Mouse (Mus musculus): ENCODE measurements around the gene Clec11a. TPM values are rescaled to one million over a fixed set of nuclear protein-coding genes. Genes with fewer than 3 reads are reported as not detected.

The Clec11a gene
- polyA plus RNA-seq, 1 experiment = 4.0 TPM

DNA sequence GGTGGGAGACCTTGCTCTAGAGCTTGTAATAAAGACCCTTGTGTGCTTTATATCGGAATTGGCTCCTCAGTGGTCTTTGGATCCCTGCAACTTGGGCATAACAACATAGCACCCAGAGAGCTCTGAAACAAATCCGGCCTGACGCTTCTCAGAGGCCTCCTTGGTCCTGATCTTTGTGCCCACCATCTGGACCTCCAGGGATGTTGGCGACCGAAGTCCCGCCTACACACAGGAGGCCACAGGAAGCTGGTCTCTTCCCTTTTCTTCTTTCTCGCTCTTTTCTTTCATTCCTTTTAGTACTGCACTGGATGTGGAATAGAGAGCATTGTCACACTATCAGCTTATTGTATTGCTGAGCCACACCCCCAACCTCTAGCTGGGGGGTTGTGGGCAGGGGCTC lies 33.3 kb downstream of the Clec11a start:
- no peak overlapping the region for H3K4me3 ChIP-seq (ENCODE audit: extremely low read depth, insufficient read depth, insufficient read length)
- 72% methylated on average over 7 of the region's 7 CpGs for WGBS

DNA sequence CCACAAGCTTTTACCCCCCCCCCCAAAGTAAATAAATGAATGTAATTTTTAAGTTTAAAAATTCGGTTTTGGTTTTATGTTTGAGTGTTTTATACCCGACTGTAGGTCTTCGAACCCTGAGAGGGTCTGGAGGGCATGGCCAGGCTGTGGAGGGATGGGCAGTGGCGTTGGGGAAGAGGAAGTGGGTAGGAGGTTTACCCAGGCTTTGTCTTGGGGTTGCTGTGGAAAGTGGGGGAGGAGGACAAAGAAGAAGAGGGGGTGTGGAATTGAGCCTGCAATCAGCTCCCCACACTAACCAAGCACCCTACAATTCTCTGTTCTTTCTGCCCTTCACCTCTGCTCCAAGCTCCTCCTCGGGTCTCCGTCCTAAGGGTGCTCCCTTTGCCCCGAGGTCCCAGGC lies 34.2 kb downstream of the Clec11a start:
- 71% methylated on average over 7 of the region's 7 CpGs for WGBS

More for the DNA sequence above, 33.3 kb downstream of the Clec11a start:
- Histone ChIP-seq H3K27ac (ENCODE audit: insufficient read depth, low read length) (no peak overlapping the region), H3K27me3 (ENCODE audit: control insufficient read depth, insufficient read depth, low read length) (no peaks in the 10 kb centered on the region), H3K36me3 (ENCODE audit: control insufficient read depth, insufficient read depth, low read length) (no peaks in the 10 kb centered on the region), H3K4me1 (ENCODE audit: control insufficient read depth, insufficient read depth, insufficient read length) (no peaks in the 10 kb centered on the region)
- DNase-seq (ENCODE audit: low read depth in 1 of 2, low spot score in 2 of 2) = no peak
- TF ChIP-seq CTCF (IDR thresholded peaks at IDR 0.05; ENCODE audit: extremely low read depth, insufficient read depth, insufficient read length, insufficient replicate concordance) (no peak), POLR2A (IDR thresholded peaks at IDR 0.05; ENCODE audit: low read depth, low read length) (no peak)

DNA sequence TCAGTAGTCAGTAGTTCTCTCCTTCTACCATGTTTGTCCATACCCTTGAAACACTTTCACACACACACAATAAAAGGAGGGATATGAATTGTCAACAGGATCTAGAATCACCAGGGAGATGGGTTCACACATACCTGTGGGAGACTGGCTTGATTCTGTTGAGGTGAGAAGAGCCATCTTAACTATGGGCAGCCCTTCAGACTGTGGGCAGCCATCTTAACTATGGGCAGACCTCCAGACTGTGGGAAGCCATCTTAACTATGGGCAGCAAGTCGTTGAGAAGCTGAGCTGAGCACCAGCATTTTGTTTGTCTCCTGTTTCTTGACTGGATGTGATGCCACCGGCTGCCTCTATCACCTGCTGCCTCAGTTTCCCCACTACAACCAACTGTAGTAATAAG lies 35.4 kb downstream of the Clec11a start:
- DNase-seq (ENCODE audit: low read depth in 1 of 2, low spot score in 2 of 2) = no peak
- H3K4me3 ChIP-seq (ENCODE audit: extremely low read depth, insufficient read depth, insufficient read length) = no peak overlapping the region
- H3K36me3 ChIP-seq (ENCODE audit: control insufficient read depth, insufficient read depth, low read length) = no peaks in the 10 kb centered on the region
- H3K27ac ChIP-seq (ENCODE audit: insufficient read depth, low read length) = no peak overlapping the region
- WGBS = 69% methylated on average over 2 of the region's 2 CpGs
- no peaks in the 10 kb centered on the region for H3K27me3 ChIP-seq (ENCODE audit: control insufficient read depth, insufficient read depth, low read length)
- TF ChIP-seq CTCF (IDR thresholded peaks at IDR 0.05; ENCODE audit: extremely low read depth, insufficient read depth, insufficient read length, insufficient replicate concordance) = no peak
- no peak for TF ChIP-seq POLR2A (IDR thresholded peaks at IDR 0.05; ENCODE audit: low read depth, low read length)
- H3K4me1 ChIP-seq (ENCODE audit: control insufficient read depth, insufficient read depth, insufficient read length) = no peaks in the 10 kb centered on the region

More for the DNA sequence above, 34.2 kb downstream of the Clec11a start:
- H3K36me3 ChIP-seq (ENCODE audit: control insufficient read depth, insufficient read depth, low read length) = no peaks in the 10 kb centered on the region
- DNase-seq (ENCODE audit: low read depth in 1 of 2, low spot score in 2 of 2) = no peak
- H3K4me3 ChIP-seq (ENCODE audit: extremely low read depth, insufficient read depth, insufficient read length) = no peak overlapping the region
- no peak overlapping the region for H3K27ac ChIP-seq (ENCODE audit: insufficient read depth, low read length)
- no peaks in the 10 kb centered on the region for H3K27me3 ChIP-seq (ENCODE audit: control insufficient read depth, insufficient read depth, low read length)
- TF ChIP-seq CTCF (IDR thresholded peaks at IDR 0.05; ENCODE audit: extremely low read depth, insufficient read depth, insufficient read length, insufficient replicate concordance) (no peak), POLR2A (IDR thresholded peaks at IDR 0.05; ENCODE audit: low read depth, low read length) (no peak)
- no peaks in the 10 kb centered on the region for H3K4me1 ChIP-seq (ENCODE audit: control insufficient read depth, insufficient read depth, insufficient read length)

DNA sequence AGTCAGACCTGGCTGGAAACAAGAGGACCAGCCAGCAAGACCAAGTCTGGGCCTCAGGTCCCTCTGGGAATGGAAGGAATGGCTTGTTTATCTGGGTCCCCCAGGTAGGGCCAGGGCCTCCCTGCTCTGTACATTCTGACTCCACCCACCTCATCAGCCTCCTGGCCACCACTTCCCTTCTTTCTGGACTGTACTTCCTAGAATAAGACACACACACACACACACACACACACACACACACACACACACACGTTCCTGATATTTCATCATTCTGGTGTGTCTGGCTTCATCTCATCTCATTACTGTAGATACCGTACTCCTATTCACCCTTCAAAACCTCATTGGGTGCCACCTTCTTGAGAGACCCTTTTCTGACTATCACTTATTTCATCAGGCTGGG lies 37.3 kb downstream of the Clec11a start:
- Histone ChIP-seq H3K36me3 (ENCODE audit: control insufficient read depth, insufficient read depth, low read length) (no peaks in the 10 kb centered on the region), H3K27ac (ENCODE audit: insufficient read depth, low read length) (no peak overlapping the region), H3K4me3 (ENCODE audit: extremely low read depth, insufficient read depth, insufficient read length) (no peak overlapping the region), H3K4me1 (ENCODE audit: control insufficient read depth, insufficient read depth, insufficient read length) (no peaks in the 10 kb centered on the region), H3K27me3 (ENCODE audit: control insufficient read depth, insufficient read depth, low read length) (no peaks in the 10 kb centered on the region)
- WGBS = 49% methylated on average over 2 of the region's 2 CpGs
- DNase-seq (ENCODE audit: low read depth in 1 of 2, low spot score in 2 of 2) = no peak
- no peak for TF ChIP-seq CTCF (IDR thresholded peaks at IDR 0.05; ENCODE audit: extremely low read depth, insufficient read depth, insufficient read length, insufficient replicate concordance)
- no peak for TF ChIP-seq POLR2A (IDR thresholded peaks at IDR 0.05; ENCODE audit: low read depth, low read length)

DNA sequence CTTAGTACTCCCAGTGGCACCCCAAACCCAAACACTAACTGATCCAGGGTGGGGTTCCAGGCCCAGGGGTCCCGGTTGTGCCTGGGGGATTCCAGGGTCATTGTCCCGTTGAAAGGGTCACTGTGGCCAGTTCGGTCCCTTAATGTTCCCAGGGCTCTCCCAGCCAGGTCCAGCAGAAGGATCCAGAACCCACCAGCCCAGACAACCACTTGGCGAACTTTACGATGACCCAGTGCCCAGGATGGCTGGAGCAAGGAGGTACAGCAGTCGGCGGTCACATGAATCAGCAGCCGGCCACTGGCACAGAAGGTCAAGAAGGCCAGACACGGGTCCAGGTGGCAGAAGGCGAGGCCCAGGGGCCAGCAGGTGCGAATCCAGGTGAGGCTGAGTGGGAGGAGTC lies 38.6 kb downstream of the Clec11a start:
- H3K4me3 ChIP-seq (ENCODE audit: extremely low read depth, insufficient read depth, insufficient read length) = no peak overlapping the region
- H3K36me3 ChIP-seq (ENCODE audit: control insufficient read depth, insufficient read depth, low read length) = no peaks in the 10 kb centered on the region
- no peak for DNase-seq (ENCODE audit: low read depth in 1 of 2, low spot score in 2 of 2)
- no peak overlapping the region for H3K27ac ChIP-seq (ENCODE audit: insufficient read depth, low read length)
- H3K27me3 ChIP-seq (ENCODE audit: control insufficient read depth, insufficient read depth, low read length) = no peaks in the 10 kb centered on the region
- no peaks in the 10 kb centered on the region for H3K4me1 ChIP-seq (ENCODE audit: control insufficient read depth, insufficient read depth, insufficient read length)
- TF ChIP-seq POLR2A (IDR thresholded peaks at IDR 0.05; ENCODE audit: low read depth, low read length) (no peak), CTCF (IDR thresholded peaks at IDR 0.05; ENCODE audit: extremely low read depth, insufficient read depth, insufficient read length, insufficient replicate concordance) (no peak)
- 87% methylated on average over 11 of the region's 11 CpGs for WGBS

DNA sequence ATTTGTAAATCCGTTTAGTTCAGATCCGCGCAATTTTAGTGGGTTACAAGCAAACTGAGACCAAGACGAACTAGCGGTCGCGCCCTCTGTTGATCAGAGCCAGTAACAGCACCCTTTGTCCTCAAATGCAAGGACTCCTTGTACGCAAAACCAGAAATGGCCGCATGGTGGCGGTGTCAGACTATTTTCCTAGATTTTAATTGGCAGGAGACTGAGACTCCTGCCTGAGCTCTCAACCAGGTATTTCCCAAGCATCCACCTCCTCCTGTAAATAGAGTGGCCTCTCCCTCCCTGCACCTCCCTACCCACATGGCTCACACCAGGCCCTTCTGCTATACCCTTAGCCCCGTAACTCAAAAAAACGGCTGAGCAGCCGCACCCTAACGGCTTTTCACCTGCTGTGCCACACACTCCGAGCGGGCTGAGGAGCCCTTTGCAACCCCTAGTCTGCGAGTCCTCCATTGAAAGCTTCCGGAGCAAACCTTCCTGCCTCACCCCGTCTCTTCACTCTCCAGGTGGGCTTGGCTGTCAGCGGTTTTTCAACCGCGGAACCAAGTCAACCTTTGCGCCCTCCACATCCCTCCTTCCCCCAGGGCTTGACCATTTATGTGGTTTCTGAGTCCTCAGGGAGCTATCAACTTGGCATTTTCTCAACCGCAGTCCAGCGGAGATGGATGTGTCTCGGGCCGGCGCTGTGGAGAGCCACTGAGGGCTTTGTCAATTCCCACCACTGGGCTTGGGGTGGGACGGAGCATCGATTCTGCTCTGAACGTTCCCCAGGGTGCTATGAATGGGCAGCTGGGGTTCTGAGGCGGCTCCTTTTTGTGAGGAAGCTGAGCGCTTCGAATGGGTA lies 43.7 kb downstream of the Clec11a start:
- WGBS = 2% methylated on average over 34 of the region's 34 CpGs
- no peak overlapping the region for H3K27ac ChIP-seq (ENCODE audit: insufficient read depth, low read length)

DNA sequence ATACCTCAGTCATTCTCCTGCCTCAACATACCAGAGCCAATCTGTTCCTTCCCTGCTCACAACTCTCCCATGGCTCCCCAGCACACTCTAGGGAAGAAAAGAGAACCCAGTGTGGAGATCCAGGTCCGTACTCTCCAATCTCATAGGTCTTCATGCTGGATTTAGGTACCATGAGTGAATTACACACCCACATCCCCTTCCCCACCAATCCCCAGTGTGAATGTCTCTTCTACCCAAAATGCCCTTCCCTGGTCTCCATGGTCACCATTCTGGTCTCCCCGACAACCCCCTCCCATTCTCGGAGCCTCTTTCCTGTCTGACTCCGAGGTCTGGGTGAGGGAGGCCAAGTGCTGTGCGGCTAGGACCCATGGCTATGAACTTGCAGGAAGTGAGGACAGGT lies 45.6 kb downstream of the Clec11a start, which contains the start of gene Gm15517:
Gene Gm15517, plus strand, starts transcription at position 301 of the 400 bp plus-strand sequence.
- Histone ChIP-seq H3K4me3 (ENCODE audit: extremely low read depth, insufficient read depth, insufficient read length) (no peak within 1 kb of the TSS), H3K4me1 (ENCODE audit: control insufficient read depth, insufficient read depth, insufficient read length) (no peaks in the 10 kb centered on the region), H3K36me3 (ENCODE audit: control insufficient read depth, insufficient read depth, low read length) (no peaks in the 10 kb centered on the region), H3K27ac (ENCODE audit: insufficient read depth, low read length) (no peak within 1 kb of the TSS), H3K27me3 (ENCODE audit: control insufficient read depth, insufficient read depth, low read length) (no peaks in the 10 kb centered on the region)
- DNase-seq (ENCODE audit: low read depth in 1 of 2, low spot score in 2 of 2) = no peak
- TF ChIP-seq POLR2A (IDR thresholded peaks at IDR 0.05; ENCODE audit: low read depth, low read length) = no peak
- TF ChIP-seq CTCF (IDR thresholded peaks at IDR 0.05; ENCODE audit: extremely low read depth, insufficient read depth, insufficient read length, insufficient replicate concordance) = no peak
- WGBS = 44% methylated on average over 5 of the region's 5 CpGs

More for the DNA sequence above, 43.7 kb downstream of the Clec11a start:
- TF ChIP-seq CTCF (IDR thresholded peaks at IDR 0.05; ENCODE audit: extremely low read depth, insufficient read depth, insufficient read length, insufficient replicate concordance) (peak; percentile 85; the same call in 1 of the 2 replicates), POLR2A (IDR thresholded peaks at IDR 0.05; ENCODE audit: low read depth, low read length) (no peak)
- H3K4me1 ChIP-seq (ENCODE audit: control insufficient read depth, insufficient read depth, insufficient read length) = no peaks in the 10 kb centered on the region
- H3K36me3 ChIP-seq (ENCODE audit: control insufficient read depth, insufficient read depth, low read length) = no peaks in the 10 kb centered on the region
- H3K27me3 ChIP-seq (ENCODE audit: control insufficient read depth, insufficient read depth, low read length) = no peaks in the 10 kb centered on the region
- DNase-seq (ENCODE audit: low read depth in 1 of 2, low spot score in 2 of 2) = peak; percentile 78 to 92
- H3K4me3 ChIP-seq (ENCODE audit: extremely low read depth, insufficient read depth, insufficient read length) = no peak overlapping the region; the same call in 1 of the 2 replicates

Measured in spleen, adult 2 months (tissue).